Mouse (Mus musculus): ENCODE measurements around the gene Gm42906. TPM values are rescaled to one million over a fixed set of nuclear protein-coding genes. Genes with fewer than 3 reads are reported as not detected.

The Gm42906 gene
- polyA plus RNA-seq, 1 experiment from 2014 or later, result 0.66 TPM

GRCm38 (mm10) chr5:151177171-151177570, 250.8 kb downstream of the Gm42906 start:
- WGBS, result 98% methylated on average over 3 of the region's 3 CpGs
- no peaks in the 10 kb centered on the region for H3K27me3 ChIP-seq (replicated peaks; ENCODE audit: insufficient read depth, low read length)
- H3K9me3 ChIP-seq (ENCODE audit: low read length), result no peaks in the 10 kb centered on the region
- DNase-seq (ENCODE audit: low spot score) (no peak), ATAC-seq (no peak)
- no peak overlapping the region for H3K9ac ChIP-seq (replicated peaks; ENCODE audit: low read depth)
- H3K27ac ChIP-seq (ENCODE audit: low read length), result no peak overlapping the region
- H3K4me3 ChIP-seq (ENCODE audit: low read depth, low read length), result no peak overlapping the region
- TF ChIP-seq EP300 (IDR thresholded peaks at IDR 0.05), result no peak
- TF ChIP-seq CTCF (IDR thresholded peaks at IDR 0.05), result no peak
- no peaks in the 10 kb centered on the region for H3K36me3 ChIP-seq (ENCODE audit: insufficient read depth, low read length)
- no peak overlapping the region for H3K4me2 ChIP-seq (replicated peaks; ENCODE audit: low read depth, low read length)
- peaks cover 33% of the 10 kb centered on the region for H3K4me1 ChIP-seq (ENCODE audit: insufficient read depth, low read depth, low read length)

- 40% methylated on average over 4 of the region's 4 CpGs for WGBS
- peak overlapping the region; percentile 84 for H3K27ac ChIP-seq (ENCODE audit: low read length)
- no peaks in the 10 kb centered on the region for H3K27me3 ChIP-seq (replicated peaks; ENCODE audit: insufficient read depth, low read length)
- ATAC-seq, result peak; percentile 69
- no peak overlapping the region for H3K9ac ChIP-seq (replicated peaks; ENCODE audit: low read depth)
- H3K4me1 ChIP-seq (ENCODE audit: insufficient read depth, low read depth, low read length), result peaks cover 38% of the 10 kb centered on the region
- H3K4me2 ChIP-seq (replicated peaks; ENCODE audit: low read depth, low read length), result no peak overlapping the region
- TF ChIP-seq EP300 (IDR thresholded peaks at IDR 0.05), result peak; percentile 49; the same call in 1 of the 2 replicates
- no peak for TF ChIP-seq CTCF (IDR thresholded peaks at IDR 0.05)
- no peaks in the 10 kb centered on the region for H3K36me3 ChIP-seq (ENCODE audit: insufficient read depth, low read length)
- no peaks in the 10 kb centered on the region for H3K9me3 ChIP-seq (ENCODE audit: low read length)
- peak; percentile 80 for DNase-seq (ENCODE audit: low spot score)
- H3K4me3 ChIP-seq (ENCODE audit: low read depth, low read length), result no peak overlapping the region
Measured at GRCm38 (mm10) chr5:151175897-151176313, 252.1 kb downstream of the Gm42906 start.

- H3K36me3 ChIP-seq (ENCODE audit: insufficient read depth, low read length), result no peaks in the 10 kb centered on the region
- no peak overlapping the region; the same call in 1 of the 2 replicates for H3K9ac ChIP-seq (replicated peaks; ENCODE audit: low read depth)
- WGBS, result 26% methylated on average over 7 of the region's 7 CpGs
- peaks cover 42% of the 10 kb centered on the region for H3K4me1 ChIP-seq (ENCODE audit: insufficient read depth, low read depth, low read length)
- ATAC-seq (peak; percentile 35), DNase-seq (ENCODE audit: low spot score) (peak; percentile 48)
- H3K4me2 ChIP-seq (replicated peaks; ENCODE audit: low read depth, low read length), result no peak overlapping the region
- peak; percentile 22; the same call in 1 of the 2 replicates for TF ChIP-seq EP300 (IDR thresholded peaks at IDR 0.05)
- TF ChIP-seq CTCF (IDR thresholded peaks at IDR 0.05), result no peak
- no peaks in the 10 kb centered on the region for H3K27me3 ChIP-seq (replicated peaks; ENCODE audit: insufficient read depth, low read length)
- H3K9me3 ChIP-seq (ENCODE audit: low read length), result no peaks in the 10 kb centered on the region
- H3K27ac ChIP-seq (ENCODE audit: low read length), result peak overlapping the region; percentile 84
- no peak overlapping the region for H3K4me3 ChIP-seq (ENCODE audit: low read depth, low read length)
Measured at GRCm38 (mm10) chr5:151174485-151175460, 253.2 kb downstream of the Gm42906 start.

- Histone ChIP-seq H3K9me3 (ENCODE audit: low read length) (no peaks in the 10 kb centered on the region), H3K27ac (ENCODE audit: low read length) (peak overlapping the region; percentile 84), H3K4me2 (replicated peaks; ENCODE audit: low read depth, low read length) (no peak overlapping the region), H3K4me3 (ENCODE audit: low read depth, low read length) (no peak overlapping the region), H3K4me1 (ENCODE audit: insufficient read depth, low read depth, low read length) (peaks cover 42% of the 10 kb centered on the region), H3K27me3 (replicated peaks; ENCODE audit: insufficient read depth, low read length) (no peaks in the 10 kb centered on the region), H3K9ac (replicated peaks; ENCODE audit: low read depth) (no peak overlapping the region), H3K36me3 (ENCODE audit: insufficient read depth, low read length) (no peaks in the 10 kb centered on the region)
- peak; percentile 44 for DNase-seq (ENCODE audit: low spot score)
- WGBS, result 54% methylated on average over 1 of the region's 1 CpGs
- TF ChIP-seq EP300 (IDR thresholded peaks at IDR 0.05) (0 out of 2 replicates have a peak, but pooled peaks have one; percentile 2), CTCF (IDR thresholded peaks at IDR 0.05) (no peak)
- no peak for ATAC-seq
Measured at GRCm38 (mm10) chr5:151173774-151174173, 254.2 kb downstream of the Gm42906 start.

GRCm38 (mm10) chr5:151170168-151170750, 257.7 kb downstream of the Gm42906 start:
- peaks cover 57% of the 10 kb centered on the region for H3K4me1 ChIP-seq (ENCODE audit: insufficient read depth, low read depth, low read length)
- DNase-seq (ENCODE audit: low spot score) (peak; percentile 88), ATAC-seq (peak; percentile 57)
- no peak overlapping the region for H3K4me3 ChIP-seq (ENCODE audit: low read depth, low read length)
- TF ChIP-seq CTCF (IDR thresholded peaks at IDR 0.05), result no peak
- TF ChIP-seq EP300 (IDR thresholded peaks at IDR 0.05), result peak; percentile 99
- no peaks in the 10 kb centered on the region for H3K27me3 ChIP-seq (replicated peaks; ENCODE audit: insufficient read depth, low read length)
- no peaks in the 10 kb centered on the region for H3K36me3 ChIP-seq (ENCODE audit: insufficient read depth, low read length)
- WGBS, result 57% methylated on average over 3 of the region's 3 CpGs
- H3K9ac ChIP-seq (replicated peaks; ENCODE audit: low read depth), result no peak overlapping the region
- H3K4me2 ChIP-seq (replicated peaks; ENCODE audit: low read depth, low read length), result no peak overlapping the region
- H3K9me3 ChIP-seq (ENCODE audit: low read length), result no peaks in the 10 kb centered on the region
- peak overlapping the region; percentile 89 for H3K27ac ChIP-seq (ENCODE audit: low read length)

- no peak overlapping the region for H3K9ac ChIP-seq (replicated peaks; ENCODE audit: low read depth)
- peak; percentile 79 for ATAC-seq
- no peak overlapping the region for H3K4me3 ChIP-seq (ENCODE audit: low read depth, low read length)
Measured at GRCm38 (mm10) chr5:151168191-151168590, 259.8 kb downstream of the Gm42906 start.

More at GRCm38 (mm10) chr5:151168191-151168590, 259.8 kb downstream of the Gm42906 start:
- H3K27me3 ChIP-seq (replicated peaks; ENCODE audit: insufficient read depth, low read length), result no peaks in the 10 kb centered on the region
- TF ChIP-seq CTCF (IDR thresholded peaks at IDR 0.05), result peak; percentile 8; the same call in 1 of the 2 replicates
- TF ChIP-seq EP300 (IDR thresholded peaks at IDR 0.05), result peak; percentile 96
- no peaks in the 10 kb centered on the region for H3K36me3 ChIP-seq (ENCODE audit: insufficient read depth, low read length)
- peak overlapping the region; percentile 89 for H3K27ac ChIP-seq (ENCODE audit: low read length)
- 56% methylated on average over 3 of the region's 3 CpGs for WGBS
- H3K9me3 ChIP-seq (ENCODE audit: low read length), result no peaks in the 10 kb centered on the region
- H3K4me1 ChIP-seq (ENCODE audit: insufficient read depth, low read depth, low read length), result peaks cover 46% of the 10 kb centered on the region; the same call in 1 of the 2 replicates
- H3K4me2 ChIP-seq (replicated peaks; ENCODE audit: low read depth, low read length), result no peak overlapping the region
- DNase-seq (ENCODE audit: low spot score), result peak; percentile 91

All from lung, postnatal 0 days (tissue).